Mouse (Mus musculus): ENCODE results near the gene Tenm4. TPM values are rescaled to one million over a fixed set of nuclear protein-coding genes. Genes with fewer than 3 reads are reported as not detected.
A peak's percentile ranks its signal among the peaks of the same experiment; 100 is the strongest.

Gene Tenm4
- polyA plus RNA-seq, 1 experiment from 2014 or later, result 41.3 TPM

- H3K27me3 ChIP-seq, result no peaks in the 10 kb centered on the region
- H3K4me3 ChIP-seq, result no peak overlapping the region
- H3K9me3 ChIP-seq, result no peaks in the 10 kb centered on the region
- 0 out of 2 replicates have a peak, but pooled peaks cover under 1% of the 10 kb centered on the region for H3K4me1 ChIP-seq
- ATAC-seq (ENCODE audit: low FRiP score, low read depth), result no peak
- WGBS, result 91% methylated on average over 3 of the region's 3 CpGs
- no peaks in the 10 kb centered on the region for H3K36me3 ChIP-seq
- no peak overlapping the region for H3K27ac ChIP-seq (replicated peaks)
- no peak overlapping the region for H3K4me2 ChIP-seq (replicated peaks)
- H3K9ac ChIP-seq (replicated peaks), result no peak overlapping the region
These were observed 192.3 kb downstream of the Tenm4 start for GRCm38 (mm10) chr7:96363311-96363710.

- 95% methylated on average over 4 of the region's 4 CpGs for WGBS
- no peak for ATAC-seq (ENCODE audit: low FRiP score, low read depth)
These were observed 198.9 kb downstream of the Tenm4 start for GRCm38 (mm10) chr7:96369947-96370346.

GRCm38 (mm10) chr7:96374004-96374663 is 203.1 kb downstream of the Tenm4 start:
- no peaks in the 10 kb centered on the region for H3K4me1 ChIP-seq
- H3K27me3 ChIP-seq, result no peaks in the 10 kb centered on the region
- H3K27ac ChIP-seq (replicated peaks), result no peak overlapping the region
- H3K4me3 ChIP-seq, result no peak overlapping the region
- WGBS, result 85% methylated on average over 6 of the region's 6 CpGs
- no peak for ATAC-seq (ENCODE audit: low FRiP score, low read depth)
- H3K36me3 ChIP-seq, result no peaks in the 10 kb centered on the region
- no peak overlapping the region for H3K4me2 ChIP-seq (replicated peaks)
- no peaks in the 10 kb centered on the region for H3K9me3 ChIP-seq
- no peak overlapping the region for H3K9ac ChIP-seq (replicated peaks)

More at GRCm38 (mm10) chr7:96369947-96370346, 198.9 kb downstream of the Tenm4 start:
- H3K9me3 ChIP-seq, result no peaks in the 10 kb centered on the region
- 0 out of 2 replicates have a peak, but pooled peaks cover 2% of the 10 kb centered on the region for H3K4me1 ChIP-seq
- H3K4me3 ChIP-seq, result no peak overlapping the region
- no peak overlapping the region for H3K9ac ChIP-seq (replicated peaks)
- no peak overlapping the region for H3K27ac ChIP-seq (replicated peaks)
- H3K4me2 ChIP-seq (replicated peaks), result no peak overlapping the region
- no peaks in the 10 kb centered on the region for H3K36me3 ChIP-seq
- H3K27me3 ChIP-seq, result no peaks in the 10 kb centered on the region

GRCm38 (mm10) chr7:96375507-96375906 is 204.5 kb downstream of the Tenm4 start:
- Histone ChIP-seq H3K9me3 (no peaks in the 10 kb centered on the region), H3K4me2 (replicated peaks) (no peak overlapping the region), H3K4me3 (no peak overlapping the region), H3K27me3 (no peaks in the 10 kb centered on the region), H3K36me3 (no peaks in the 10 kb centered on the region), H3K27ac (replicated peaks) (no peak overlapping the region), H3K4me1 (no peaks in the 10 kb centered on the region), H3K9ac (replicated peaks) (no peak overlapping the region)
- ATAC-seq (ENCODE audit: low FRiP score, low read depth), result no peak
- WGBS, result 93% methylated on average over 6 of the region's 6 CpGs

GRCm38 (mm10) chr7:96383686-96384528 is 212.9 kb downstream of the Tenm4 start:
- peak overlapping the region; percentile 66 for H3K27ac ChIP-seq (replicated peaks)
- no peak overlapping the region; the same call in 1 of the 2 replicates for H3K9ac ChIP-seq (replicated peaks)
- WGBS, result 18% methylated on average over 6 of the region's 6 CpGs
- no peak overlapping the region for H3K4me3 ChIP-seq
- H3K27me3 ChIP-seq, result no peaks in the 10 kb centered on the region
- ATAC-seq (ENCODE audit: low FRiP score, low read depth), result peak; percentile 83
- no peak overlapping the region for H3K4me2 ChIP-seq (replicated peaks)
- no peaks in the 10 kb centered on the region for H3K36me3 ChIP-seq
- H3K4me1 ChIP-seq, result peaks cover 21% of the 10 kb centered on the region
- H3K9me3 ChIP-seq, result no peaks in the 10 kb centered on the region

- ATAC-seq (ENCODE audit: low FRiP score, low read depth), result no peak
- WGBS, result 88% methylated on average over 11 of the region's 11 CpGs
- Histone ChIP-seq H3K9me3 (no peaks in the 10 kb centered on the region), H3K4me1 (peaks cover 27% of the 10 kb centered on the region), H3K27ac (replicated peaks) (peak overlapping the region; percentile 66), H3K4me3 (no peak overlapping the region), H3K27me3 (no peaks in the 10 kb centered on the region), H3K36me3 (no peaks in the 10 kb centered on the region), H3K9ac (replicated peaks) (no peak overlapping the region), H3K4me2 (replicated peaks) (no peak overlapping the region)
These were observed 213.9 kb downstream of the Tenm4 start for GRCm38 (mm10) chr7:96384726-96385500.

- Histone ChIP-seq H3K4me3 (no peak overlapping the region), H3K9me3 (no peaks in the 10 kb centered on the region), H3K36me3 (no peaks in the 10 kb centered on the region), H3K4me1 (peaks cover 34% of the 10 kb centered on the region), H3K9ac (replicated peaks) (no peak overlapping the region), H3K27me3 (no peaks in the 10 kb centered on the region), H3K4me2 (replicated peaks) (no peak overlapping the region), H3K27ac (replicated peaks) (no peak overlapping the region)
- ATAC-seq (ENCODE audit: low FRiP score, low read depth), result no peak
- WGBS, result 85% methylated on average over 7 of the region's 7 CpGs
These were observed 214.8 kb downstream of the Tenm4 start for GRCm38 (mm10) chr7:96385850-96386249.

GRCm38 (mm10) chr7:96390034-96390670 is 219.1 kb downstream of the Tenm4 start:
- ATAC-seq (ENCODE audit: low FRiP score, low read depth), result no peak
- Histone ChIP-seq H3K27ac (replicated peaks) (no peak overlapping the region), H3K9ac (replicated peaks) (no peak overlapping the region), H3K4me3 (no peak overlapping the region), H3K9me3 (no peaks in the 10 kb centered on the region), H3K36me3 (no peaks in the 10 kb centered on the region), H3K4me1 (peaks cover 29% of the 10 kb centered on the region), H3K4me2 (replicated peaks) (no peak overlapping the region), H3K27me3 (no peaks in the 10 kb centered on the region)
- WGBS, result 74% methylated on average over 6 of the region's 6 CpGs

- no peak overlapping the region for H3K4me2 ChIP-seq (replicated peaks)
- 86% methylated on average over 4 of the region's 4 CpGs for WGBS
- H3K9me3 ChIP-seq, result no peaks in the 10 kb centered on the region
- no peaks in the 10 kb centered on the region for H3K36me3 ChIP-seq
- H3K4me1 ChIP-seq, result peaks cover 29% of the 10 kb centered on the region
- ATAC-seq (ENCODE audit: low FRiP score, low read depth), result no peak
- H3K4me3 ChIP-seq, result no peak overlapping the region
- H3K27me3 ChIP-seq, result no peaks in the 10 kb centered on the region
- H3K9ac ChIP-seq (replicated peaks), result no peak overlapping the region
- H3K27ac ChIP-seq (replicated peaks), result no peak overlapping the region
These were observed 219.8 kb downstream of the Tenm4 start for GRCm38 (mm10) chr7:96390894-96391293.

GRCm38 (mm10) chr7:96391797-96392472 is 220.9 kb downstream of the Tenm4 start:
- ATAC-seq (ENCODE audit: low FRiP score, low read depth), result peak; percentile 69; the same call in 1 of the 2 replicates

GRCm38 (mm10) chr7:96392600-96392999 is 221.6 kb downstream of the Tenm4 start:
- peak overlapping the region; percentile 63 for H3K27ac ChIP-seq (replicated peaks)
- no peak overlapping the region for H3K4me3 ChIP-seq
- peaks cover 29% of the 10 kb centered on the region for H3K4me1 ChIP-seq
- H3K9me3 ChIP-seq, result no peaks in the 10 kb centered on the region
- no peaks in the 10 kb centered on the region for H3K36me3 ChIP-seq
- H3K9ac ChIP-seq (replicated peaks), result no peak overlapping the region
- H3K4me2 ChIP-seq (replicated peaks), result no peak overlapping the region
- ATAC-seq (ENCODE audit: low FRiP score, low read depth), result peak; percentile 28; the same call in 1 of the 2 replicates
- no peaks in the 10 kb centered on the region for H3K27me3 ChIP-seq
- 47% methylated on average over 2 of the region's 2 CpGs for WGBS

More at GRCm38 (mm10) chr7:96391797-96392472, 220.9 kb downstream of the Tenm4 start:
- Histone ChIP-seq H3K4me2 (replicated peaks) (no peak overlapping the region), H3K4me1 (peaks cover 29% of the 10 kb centered on the region), H3K27me3 (no peaks in the 10 kb centered on the region), H3K9me3 (no peaks in the 10 kb centered on the region), H3K36me3 (no peaks in the 10 kb centered on the region), H3K9ac (replicated peaks) (no peak overlapping the region), H3K4me3 (no peak overlapping the region), H3K27ac (replicated peaks) (peak overlapping the region; percentile 65)
- WGBS, result 44% methylated on average over 6 of the region's 6 CpGs

Data from midbrain, embryonic 12.5 days (tissue).